Mouse (Mus musculus): ENCODE measurements around the gene Tex13c3. TPM values are rescaled to one million over a fixed set of nuclear protein-coding genes. Genes with fewer than 3 reads are reported as not detected.
"Not testable (repeated sequence)": the region's sequence is repeated elsewhere in the genome, so short reads cannot be mapped to it uniquely, and the experiment has no call there.

Tex13c3 gene
- total RNA-seq (2021) = not detected in 2 replicates
- long read RNA-seq, experiment 1 = 0 reads
- long read RNA-seq, experiment 2 = 0 reads

GRCm38 (mm10) chrX:19481219-19481618, at the start of gene Tex13c3:
Gene Tex13c3 (minus strand): TSS chrX:19481319.
- DNase-seq = not testable (repeated sequence)

- DNase-seq = no peak
These were observed 8.6 kb upstream of the Tex13c3 start for GRCm38 (mm10) chrX:19489731-19490130.

Data from adrenal gland, postnatal 14 days (tissue).